Mouse (Mus musculus): Measurements from ENCODE around the gene Raver1. TPM values are rescaled to one million over a fixed set of nuclear protein-coding genes. Genes with fewer than 3 reads are reported as not detected.

Gene Raver1
- polyA plus RNA-seq (2015; fragmentation: Nextera tagmentation; extraction: Ambion mirVana), result 57.7 and 64.7 TPM in 2 replicates

DNA sequence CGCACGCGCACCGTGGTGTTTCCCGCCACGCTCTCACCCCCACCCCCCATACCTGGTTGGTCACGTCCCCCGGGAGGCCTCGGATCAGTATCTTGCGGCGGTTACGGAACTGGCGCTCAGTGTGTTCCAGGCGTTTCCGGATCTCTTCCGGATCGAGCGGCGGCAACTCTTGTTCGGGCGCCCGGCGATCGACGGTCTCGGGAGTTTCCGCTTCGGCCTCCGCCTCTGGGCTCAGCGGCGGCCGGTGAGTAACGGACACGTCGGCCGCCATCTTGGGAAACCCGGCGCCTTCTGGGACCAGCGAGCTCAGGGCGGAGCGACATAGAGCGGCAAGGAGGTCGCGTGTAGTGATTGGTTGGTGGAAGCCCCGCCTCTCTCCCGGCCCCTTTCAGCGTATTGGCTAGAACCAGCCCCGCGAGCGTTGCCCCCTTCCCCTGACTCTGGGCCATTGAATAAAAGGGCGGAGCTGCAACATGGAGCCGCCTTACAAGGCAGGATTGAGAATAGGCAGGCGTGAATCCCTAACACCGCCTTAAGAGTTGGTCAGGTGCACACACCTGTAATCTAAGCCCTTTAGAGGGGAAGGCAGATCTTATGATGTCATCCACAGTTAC is at the start of gene Raver1, which contains the start of gene Gm38431:
Raver1 (minus strand) TSS at position 302 of the 614 bp plus-strand sequence.
Gm38431 (minus strand) TSS at position 291 of the 614 bp plus-strand sequence.
- peak within 1 kb of the TSS; percentile 78 for H3K4me2 ChIP-seq (ENCODE audit: low read depth, low read length)
- peak within 1 kb of the TSS; percentile 91 for H3K27ac ChIP-seq (ENCODE audit: low read length)
- peaks cover 19% of the 10 kb centered on the region; the same call in 1 of the 2 replicates for H3K36me3 ChIP-seq (ENCODE audit: control insufficient read depth, insufficient read depth, low read length)
- peak; percentile 99 for ATAC-seq
- H3K4me1 ChIP-seq (ENCODE audit: control insufficient read depth, insufficient read depth, low read length), result peaks cover 20% of the 10 kb centered on the region
- under 1% methylated on average over 54 of the region's 54 CpGs for WGBS
- H3K27me3 ChIP-seq (replicated peaks; ENCODE audit: control insufficient read depth, insufficient read depth, low read length), result no peaks in the 10 kb centered on the region
- peak within 1 kb of the TSS; percentile 74 for H3K4me3 ChIP-seq (ENCODE audit: low read length)
- H3K9ac ChIP-seq (ENCODE audit: low read depth, low read length), result peak within 1 kb of the TSS; percentile 88
- no peaks in the 10 kb centered on the region for H3K9me3 ChIP-seq (ENCODE audit: control insufficient read depth, low read length)

DNA sequence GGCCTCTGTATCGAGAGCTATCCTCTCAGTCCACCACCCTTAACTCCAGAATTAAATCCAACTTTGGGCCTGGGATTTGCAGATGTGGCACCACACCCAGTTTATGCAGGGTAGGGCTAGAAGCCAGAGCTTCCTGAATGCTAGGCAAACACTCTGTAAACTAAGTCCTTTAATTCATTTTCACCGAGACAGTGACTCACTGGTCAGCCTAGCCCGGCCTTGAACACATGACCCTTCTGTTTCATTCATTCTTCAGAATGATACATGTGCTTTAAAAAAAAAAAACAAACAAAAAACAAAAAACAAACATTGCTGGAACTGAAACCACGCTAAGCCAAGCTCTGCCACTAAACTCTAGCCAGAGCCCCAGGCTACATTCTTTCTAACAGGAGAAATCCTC is 46.6 kb upstream of the Raver1 start:
- no peak overlapping the region for H3K4me3 ChIP-seq (ENCODE audit: low read length)
- ATAC-seq, result no peak
- no peak overlapping the region for H3K9ac ChIP-seq (ENCODE audit: low read depth, low read length)
- no peak overlapping the region for H3K4me2 ChIP-seq (ENCODE audit: low read depth, low read length)
- H3K27ac ChIP-seq (ENCODE audit: low read length), result no peak overlapping the region
- WGBS, result 73% methylated on average over 4 of the region's 4 CpGs
- no peaks in the 10 kb centered on the region for H3K9me3 ChIP-seq (ENCODE audit: control insufficient read depth, low read length)
- H3K36me3 ChIP-seq (ENCODE audit: control insufficient read depth, insufficient read depth, low read length), result peaks cover 32% of the 10 kb centered on the region
- H3K27me3 ChIP-seq (replicated peaks; ENCODE audit: control insufficient read depth, insufficient read depth, low read length), result no peaks in the 10 kb centered on the region
- no peaks in the 10 kb centered on the region; the same call in 1 of the 2 replicates for H3K4me1 ChIP-seq (ENCODE audit: control insufficient read depth, insufficient read depth, low read length)

DNA sequence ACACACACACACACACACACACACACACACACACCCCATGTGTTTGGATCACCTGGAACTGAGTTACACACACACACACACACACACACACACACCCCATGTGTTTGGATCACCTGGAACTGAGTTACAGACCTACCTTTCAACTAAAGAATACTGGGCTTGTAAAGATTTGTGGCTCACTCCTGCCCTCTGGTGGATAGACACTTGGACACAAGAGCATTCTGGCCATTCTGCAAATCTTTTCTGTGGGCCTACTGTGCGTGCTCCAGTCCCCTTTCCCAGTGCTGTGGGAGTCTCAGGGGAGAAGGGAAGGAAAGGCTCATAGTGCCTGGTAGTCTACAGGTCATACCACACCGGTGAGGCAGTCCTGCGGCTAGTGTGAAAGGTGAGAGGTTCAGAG is 45.4 kb upstream of the Raver1 start:
- H3K4me2 ChIP-seq (ENCODE audit: low read depth, low read length), result no peak overlapping the region
- H3K4me3 ChIP-seq (ENCODE audit: low read length), result no peak overlapping the region
- no peaks in the 10 kb centered on the region for H3K27me3 ChIP-seq (replicated peaks; ENCODE audit: control insufficient read depth, insufficient read depth, low read length)
- 58% methylated on average over 3 of the region's 3 CpGs for WGBS
- H3K9me3 ChIP-seq (ENCODE audit: control insufficient read depth, low read length), result no peaks in the 10 kb centered on the region
- peaks cover 26% of the 10 kb centered on the region; the same call in 1 of the 2 replicates for H3K36me3 ChIP-seq (ENCODE audit: control insufficient read depth, insufficient read depth, low read length)
- peak; percentile 19; the same call in 1 of the 2 replicates for ATAC-seq
- no peaks in the 10 kb centered on the region; the same call in 1 of the 2 replicates for H3K4me1 ChIP-seq (ENCODE audit: control insufficient read depth, insufficient read depth, low read length)
- H3K9ac ChIP-seq (ENCODE audit: low read depth, low read length), result no peak overlapping the region
- no peak overlapping the region for H3K27ac ChIP-seq (ENCODE audit: low read length)

DNA sequence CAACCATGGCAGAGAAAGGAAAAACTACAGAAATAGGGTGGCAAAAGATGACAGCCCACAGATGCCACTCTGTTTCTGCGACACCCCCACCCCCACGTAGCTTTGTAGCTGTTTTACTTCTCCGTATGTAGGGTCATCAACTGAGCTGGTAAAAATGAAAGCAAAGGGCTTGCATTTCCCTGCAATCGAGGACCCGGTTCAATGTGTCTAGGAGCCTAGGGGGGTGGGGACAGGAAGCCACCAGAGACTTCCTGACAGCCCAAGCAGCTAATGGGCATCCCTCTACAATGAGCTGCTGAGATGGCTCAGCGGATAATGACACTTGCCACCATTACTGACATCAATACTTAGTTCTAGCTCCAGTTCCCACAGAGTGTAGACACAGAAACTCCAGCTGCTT is 44.6 kb upstream of the Raver1 start:
- no peak for ATAC-seq
- H3K27me3 ChIP-seq (replicated peaks; ENCODE audit: control insufficient read depth, insufficient read depth, low read length), result no peaks in the 10 kb centered on the region
- no peak overlapping the region for H3K4me3 ChIP-seq (ENCODE audit: low read length)
- no peaks in the 10 kb centered on the region for H3K9me3 ChIP-seq (ENCODE audit: control insufficient read depth, low read length)
- 83% methylated on average over 6 of the region's 6 CpGs for WGBS
- peaks cover 22% of the 10 kb centered on the region; the same call in 1 of the 2 replicates for H3K36me3 ChIP-seq (ENCODE audit: control insufficient read depth, insufficient read depth, low read length)
- no peaks in the 10 kb centered on the region; the same call in 1 of the 2 replicates for H3K4me1 ChIP-seq (ENCODE audit: control insufficient read depth, insufficient read depth, low read length)
- no peak overlapping the region for H3K9ac ChIP-seq (ENCODE audit: low read depth, low read length)
- H3K27ac ChIP-seq (ENCODE audit: low read length), result no peak overlapping the region
- H3K4me2 ChIP-seq (ENCODE audit: low read depth, low read length), result no peak overlapping the region

DNA sequence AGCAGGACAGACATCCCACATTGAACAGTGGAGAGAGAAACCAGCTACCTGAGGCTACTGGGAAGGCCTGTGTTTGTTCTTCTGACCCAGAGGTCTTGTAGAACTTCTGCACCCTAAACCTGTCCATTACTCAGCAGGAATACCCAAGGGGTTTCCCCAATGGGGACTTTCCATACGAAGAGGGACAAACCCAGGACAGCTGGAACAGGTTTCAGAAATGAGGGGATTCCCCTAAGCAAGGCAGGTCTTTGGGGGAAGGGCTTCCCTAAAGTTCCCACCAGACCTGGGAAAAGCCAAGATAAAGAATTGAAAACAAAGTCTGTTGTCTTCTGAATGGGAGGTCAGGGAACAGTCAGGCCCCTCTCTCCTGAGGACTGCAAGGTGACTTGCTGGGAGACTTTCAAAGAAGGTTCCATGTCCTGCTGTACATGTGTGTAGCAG is 44.2 kb upstream of the Raver1 start:
- H3K36me3 ChIP-seq (ENCODE audit: control insufficient read depth, insufficient read depth, low read length), result peaks cover 20% of the 10 kb centered on the region; the same call in 1 of the 2 replicates
- H3K27ac ChIP-seq (ENCODE audit: low read length), result no peak overlapping the region
- H3K9me3 ChIP-seq (ENCODE audit: control insufficient read depth, low read length), result no peaks in the 10 kb centered on the region
- no peak overlapping the region for H3K4me2 ChIP-seq (ENCODE audit: low read depth, low read length)
- 64% methylated on average over 1 of the region's 1 CpGs for WGBS
- ATAC-seq, result no peak
- no peaks in the 10 kb centered on the region for H3K27me3 ChIP-seq (replicated peaks; ENCODE audit: control insufficient read depth, insufficient read depth, low read length)
- no peak overlapping the region for H3K9ac ChIP-seq (ENCODE audit: low read depth, low read length)
- no peak overlapping the region for H3K4me3 ChIP-seq (ENCODE audit: low read length)
- H3K4me1 ChIP-seq (ENCODE audit: control insufficient read depth, insufficient read depth, low read length), result no peaks in the 10 kb centered on the region; the same call in 1 of the 2 replicates

DNA sequence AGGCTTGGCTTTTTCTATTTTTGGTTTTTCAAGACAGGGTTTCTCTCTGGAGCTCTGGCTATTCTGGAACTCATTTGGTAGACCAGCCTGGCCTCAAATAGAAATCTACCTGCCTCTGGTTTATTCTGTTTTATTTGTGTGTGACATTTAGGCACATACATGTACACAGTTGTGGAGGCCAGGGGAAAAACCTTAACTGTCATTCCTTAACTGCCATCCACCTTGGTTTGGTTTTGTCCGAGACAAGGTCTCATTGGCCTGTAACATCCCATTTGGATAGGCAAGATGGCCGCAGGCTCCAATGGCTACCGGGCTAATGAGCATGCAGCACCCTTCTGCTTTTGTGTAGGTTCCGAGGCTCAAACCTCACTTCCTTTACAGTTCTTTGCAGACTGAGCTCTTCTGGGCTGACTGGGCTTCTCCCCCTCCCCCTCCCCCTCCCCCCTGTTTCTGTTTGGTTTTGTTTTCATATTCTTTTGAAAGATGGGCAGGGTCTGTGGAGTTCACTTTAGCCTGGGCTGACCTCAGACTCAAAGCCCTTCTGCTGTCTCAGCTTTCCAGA is 43.6 kb upstream of the Raver1 start:
- 73% methylated on average over 4 of the region's 4 CpGs for WGBS
- peaks cover 14% of the 10 kb centered on the region; the same call in 1 of the 2 replicates for H3K36me3 ChIP-seq (ENCODE audit: control insufficient read depth, insufficient read depth, low read length)
- H3K9ac ChIP-seq (ENCODE audit: low read depth, low read length), result no peak overlapping the region
- no peak overlapping the region for H3K4me3 ChIP-seq (ENCODE audit: low read length)
- no peaks in the 10 kb centered on the region for H3K27me3 ChIP-seq (replicated peaks; ENCODE audit: control insufficient read depth, insufficient read depth, low read length)
- no peaks in the 10 kb centered on the region for H3K9me3 ChIP-seq (ENCODE audit: control insufficient read depth, low read length)
- H3K4me1 ChIP-seq (ENCODE audit: control insufficient read depth, insufficient read depth, low read length), result peaks cover 2% of the 10 kb centered on the region
- H3K27ac ChIP-seq (ENCODE audit: low read length), result no peak overlapping the region
- no peak overlapping the region for H3K4me2 ChIP-seq (ENCODE audit: low read depth, low read length)
- ATAC-seq, result no peak

DNA sequence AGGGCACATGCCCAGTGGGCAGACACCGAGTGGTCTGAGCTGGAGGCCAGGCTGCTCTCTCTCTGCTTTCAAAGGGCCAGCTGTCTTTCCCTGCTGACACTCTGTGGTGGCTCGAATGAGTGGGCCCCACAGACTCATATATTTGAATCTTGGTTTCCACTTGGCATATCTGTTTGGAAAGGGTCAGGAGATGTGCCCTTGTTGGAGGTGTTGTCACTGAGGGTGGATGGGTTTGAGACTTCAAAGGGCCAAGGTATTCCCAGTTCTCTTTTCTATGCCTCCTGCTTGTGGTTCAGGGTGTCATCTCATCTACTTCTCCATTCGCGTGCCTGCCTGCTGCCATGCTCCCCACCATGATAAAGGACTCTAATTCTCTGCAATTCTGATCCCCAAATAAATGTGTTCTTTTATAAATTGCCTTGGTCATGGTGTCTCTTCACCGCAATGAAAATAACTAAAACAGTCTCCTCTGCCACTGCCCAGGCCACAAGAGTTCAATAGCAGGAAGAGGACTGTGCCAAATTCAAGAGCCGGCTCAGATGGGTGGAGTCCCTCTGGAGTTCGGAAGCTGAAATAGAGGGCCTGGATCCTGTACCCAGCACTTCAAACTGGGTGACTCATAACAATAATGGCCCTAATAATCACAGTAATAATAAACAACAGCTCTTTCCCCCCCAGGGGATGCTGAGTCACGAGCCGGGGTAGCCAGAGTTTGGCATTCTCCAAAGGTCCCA is 43.0 kb upstream of the Raver1 start:
- 70% methylated on average over 9 of the region's 9 CpGs for WGBS
- Histone ChIP-seq H3K4me1 (ENCODE audit: control insufficient read depth, insufficient read depth, low read length) (peaks cover 5% of the 10 kb centered on the region), H3K27ac (ENCODE audit: low read length) (no peak overlapping the region), H3K9ac (ENCODE audit: low read depth, low read length) (no peak overlapping the region), H3K36me3 (ENCODE audit: control insufficient read depth, insufficient read depth, low read length) (peaks cover 8% of the 10 kb centered on the region; the same call in 1 of the 2 replicates), H3K9me3 (ENCODE audit: control insufficient read depth, low read length) (no peaks in the 10 kb centered on the region), H3K27me3 (replicated peaks; ENCODE audit: control insufficient read depth, insufficient read depth, low read length) (no peaks in the 10 kb centered on the region), H3K4me2 (ENCODE audit: low read depth, low read length) (no peak overlapping the region), H3K4me3 (ENCODE audit: low read length) (no peak overlapping the region)
- no peak for ATAC-seq

DNA sequence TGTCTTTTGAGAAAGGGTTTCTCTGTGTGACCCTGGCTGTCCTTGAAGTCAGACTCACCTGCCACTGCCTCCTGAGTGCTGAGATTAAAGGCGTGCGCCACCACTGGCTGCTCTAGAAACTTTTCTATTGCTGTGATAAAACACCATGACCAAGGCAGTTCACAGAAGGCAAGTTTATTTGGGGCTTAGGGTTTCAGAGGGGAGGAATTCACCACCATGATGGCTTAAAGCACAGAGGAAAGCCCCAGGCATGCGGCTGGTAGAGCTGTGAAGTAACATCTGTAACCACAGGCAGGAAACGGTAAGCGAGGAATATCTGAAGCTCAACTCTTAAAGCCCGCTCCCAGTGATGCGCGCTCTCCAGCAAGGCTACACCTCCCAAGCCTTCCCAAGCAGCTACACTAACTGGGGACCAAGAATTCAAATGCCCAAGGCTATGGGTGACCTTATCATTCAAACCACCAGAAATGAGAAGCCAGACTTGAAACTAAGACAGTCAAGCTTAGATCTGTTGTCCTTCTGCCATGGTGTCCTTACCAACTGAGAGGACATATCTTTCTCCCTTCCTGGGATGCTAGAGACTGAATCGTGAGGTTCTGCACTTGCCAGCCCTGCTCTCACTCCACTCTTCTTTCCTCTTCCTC is 41.4 kb upstream of the Raver1 start:
- 75% methylated on average over 9 of the region's 9 CpGs for WGBS

More for the DNA sequence above, 41.4 kb upstream of the Raver1 start:
- H3K36me3 ChIP-seq (ENCODE audit: control insufficient read depth, insufficient read depth, low read length), result no peaks in the 10 kb centered on the region
- H3K4me1 ChIP-seq (ENCODE audit: control insufficient read depth, insufficient read depth, low read length), result peaks cover 5% of the 10 kb centered on the region
- no peak for ATAC-seq
- H3K27me3 ChIP-seq (replicated peaks; ENCODE audit: control insufficient read depth, insufficient read depth, low read length), result no peaks in the 10 kb centered on the region
- H3K4me2 ChIP-seq (ENCODE audit: low read depth, low read length), result no peak overlapping the region
- no peaks in the 10 kb centered on the region for H3K9me3 ChIP-seq (ENCODE audit: control insufficient read depth, low read length)
- no peak overlapping the region for H3K27ac ChIP-seq (ENCODE audit: low read length)
- H3K4me3 ChIP-seq (ENCODE audit: low read length), result no peak overlapping the region
- H3K9ac ChIP-seq (ENCODE audit: low read depth, low read length), result no peak overlapping the region

Measured in intestine, embryonic 16.5 days (tissue).